Mouse (Mus musculus) layer of hippocampus, postnatal 10 days (tissue): ENCODE data around the gene Inhbc. TPM values are rescaled to one million over a fixed set of nuclear protein-coding genes. Genes with fewer than 3 reads are reported as not detected.

Experiments used
- DNase-seq, 2 experiments: peaks; one replicate each; pipeline ENCODE4 v3.0.0; 2021; ENCODE audit warnings: low spot score in 2 of 2
- total RNA-seq, 2 experiments: library from RNA; stranded (reverse); gene quantifications; 2 replicates each; pipeline ENCODE4 v1.2.3; 2021

Inhbc gene
- total RNA-seq, 2 experiments from 2014 or later, result not detected

DNA sequence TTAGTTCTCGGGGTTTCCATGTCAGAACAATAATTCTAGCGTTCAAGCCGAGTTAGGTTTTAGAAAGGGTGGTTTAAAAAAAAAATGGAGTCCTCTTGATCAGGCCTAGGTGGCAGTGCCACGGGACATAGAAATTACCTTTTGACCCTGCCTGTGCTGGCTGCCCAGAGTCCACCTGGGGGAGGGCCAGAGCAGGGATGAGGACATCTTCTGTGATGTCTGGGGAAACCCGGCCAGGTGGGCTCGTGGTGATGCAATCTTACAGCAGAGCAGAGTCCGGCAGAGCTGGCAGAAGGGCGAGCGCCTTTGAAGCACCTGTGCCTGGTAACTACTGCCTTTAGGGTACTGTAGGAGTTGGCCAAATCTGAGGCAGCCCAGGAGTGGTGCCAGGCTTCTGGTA, 18.0 kb downstream of the Inhbc start:
- peak in 1 of 2 experiments; percentile 10 for DNase-seq

DNA sequence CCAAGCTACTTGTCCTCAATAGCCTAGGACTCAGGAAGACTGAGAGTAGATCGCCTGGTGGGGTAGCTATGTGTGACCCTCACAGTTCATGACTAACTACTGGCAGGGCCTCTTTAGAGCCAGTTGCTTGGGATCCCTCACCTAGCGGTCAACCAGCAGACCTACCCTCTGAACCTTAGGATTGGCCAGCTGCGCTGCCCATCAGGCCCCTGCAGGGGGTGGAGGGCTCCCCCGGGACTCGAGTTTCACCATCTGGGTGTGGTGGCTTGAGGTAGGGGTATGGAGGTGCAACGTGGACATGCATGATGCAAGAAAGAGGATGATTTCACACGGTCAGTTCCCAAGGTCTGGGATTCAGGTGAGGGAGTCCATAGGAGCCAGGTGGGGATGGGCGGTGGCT, 18.5 kb downstream of the Inhbc start:
- no peak for DNase-seq

DNA sequence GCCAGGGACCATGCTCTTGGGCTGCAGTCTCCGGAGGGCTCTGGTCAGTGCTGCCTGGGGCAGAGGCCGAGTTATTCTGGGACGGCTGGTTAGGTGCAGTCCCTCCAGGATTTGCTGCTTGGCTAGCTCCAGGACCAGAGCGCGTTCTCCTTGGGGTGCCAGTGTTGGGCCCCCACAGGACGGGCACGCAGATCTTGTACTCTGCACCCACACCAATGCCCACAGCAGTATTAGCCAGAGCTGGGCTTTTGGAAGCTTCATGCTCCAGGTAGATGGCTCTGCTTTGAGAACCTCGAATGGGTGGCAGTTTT, 19.0 kb downstream of the Inhbc start:
- no peak for DNase-seq

DNA sequence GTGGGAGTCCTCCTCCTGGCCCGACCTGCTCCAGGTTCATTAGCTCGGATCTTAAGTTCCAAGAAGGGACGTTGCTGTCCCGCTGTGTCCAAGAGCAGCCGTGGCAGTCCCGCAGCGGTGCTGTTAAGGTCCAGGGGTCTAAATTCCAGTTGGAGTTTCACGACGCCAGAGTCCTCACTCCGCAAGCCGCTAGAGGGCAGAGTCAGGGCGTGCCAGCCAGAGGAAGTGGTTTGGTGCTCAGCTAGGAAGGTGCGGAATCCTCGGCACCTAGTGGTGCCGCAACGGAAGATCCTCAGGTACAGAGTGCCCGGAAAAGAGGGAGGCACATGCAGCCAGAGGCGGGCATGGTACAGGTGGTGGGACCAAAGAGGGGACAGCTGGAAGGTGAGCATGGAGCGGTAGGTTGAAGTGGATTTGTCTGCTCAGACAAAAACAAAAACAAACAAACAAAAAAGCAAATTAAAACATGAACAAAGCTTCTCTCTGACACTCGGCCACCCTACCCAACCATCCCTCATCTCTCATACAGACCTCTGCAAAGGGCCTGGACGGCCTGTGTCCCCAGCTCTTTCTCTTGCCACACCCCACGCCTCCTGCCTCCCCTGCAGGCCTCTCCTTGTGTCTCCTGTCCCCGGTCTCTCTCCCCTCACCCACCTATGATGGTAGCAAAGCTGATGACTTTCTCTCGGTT, 19.5 kb downstream of the Inhbc start:
- peak; percentile 70 to 78 for DNase-seq

DNA sequence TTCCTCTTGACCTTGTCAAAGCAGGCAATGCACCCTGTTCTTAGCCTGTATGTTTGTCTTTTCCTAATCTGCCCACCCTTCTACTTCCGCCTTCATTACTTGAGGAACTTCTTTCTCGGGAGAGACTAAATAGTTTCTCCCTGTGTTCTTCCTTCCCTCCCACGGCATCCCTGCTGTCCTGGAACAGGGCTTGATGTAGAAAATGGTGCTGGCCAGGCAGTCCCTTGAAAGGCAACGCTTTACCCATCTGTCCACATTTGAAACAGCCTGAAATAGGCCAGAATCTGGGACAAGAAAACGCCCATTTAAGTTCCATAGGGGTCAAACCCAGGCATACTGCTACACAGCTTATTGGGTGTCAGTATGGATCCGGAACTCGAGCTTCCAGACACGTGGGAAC, 20.4 kb downstream of the Inhbc start:
- DNase-seq, result no peak

DNA sequence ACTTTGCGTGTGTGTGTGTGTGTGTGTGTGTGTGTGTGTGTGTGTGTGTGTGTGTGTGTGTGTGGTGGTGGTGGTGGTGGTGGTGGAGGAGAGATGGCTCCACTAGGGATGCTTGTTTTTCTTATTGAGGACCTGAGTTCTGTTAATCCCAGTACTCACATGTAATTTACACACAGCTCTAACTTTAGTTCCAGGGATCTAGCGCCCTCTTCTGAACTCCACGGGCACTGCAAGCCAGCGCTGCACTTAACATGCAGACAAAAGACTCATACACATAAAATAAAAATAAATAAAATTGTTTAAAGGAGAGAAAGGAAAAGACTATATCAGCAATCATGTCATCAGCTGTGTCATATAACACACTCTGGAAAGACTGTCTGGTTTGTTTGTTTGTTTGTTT, 21.3 kb downstream of the Inhbc start:
- no peak for DNase-seq

DNA sequence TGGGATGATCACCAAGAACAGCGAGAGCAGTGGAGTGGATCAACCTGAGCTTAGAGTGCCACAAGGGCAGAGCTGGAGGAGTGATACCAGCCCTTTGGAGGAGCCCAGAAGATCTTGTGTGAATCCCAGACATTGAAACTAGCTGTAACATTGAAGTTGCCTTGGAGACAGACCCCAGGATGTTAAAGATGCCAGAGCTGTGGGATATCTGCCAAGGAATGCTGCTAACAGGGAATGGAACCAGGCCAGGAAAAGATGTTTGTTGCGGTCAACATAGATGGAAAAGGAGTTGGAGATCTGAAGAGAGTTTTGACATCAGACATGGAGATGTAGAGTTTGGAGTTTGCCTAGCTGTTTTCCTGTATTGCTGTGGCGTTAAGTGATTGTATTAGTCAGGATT, 24.1 kb downstream of the Inhbc start:
- DNase-seq, result no peak

DNA sequence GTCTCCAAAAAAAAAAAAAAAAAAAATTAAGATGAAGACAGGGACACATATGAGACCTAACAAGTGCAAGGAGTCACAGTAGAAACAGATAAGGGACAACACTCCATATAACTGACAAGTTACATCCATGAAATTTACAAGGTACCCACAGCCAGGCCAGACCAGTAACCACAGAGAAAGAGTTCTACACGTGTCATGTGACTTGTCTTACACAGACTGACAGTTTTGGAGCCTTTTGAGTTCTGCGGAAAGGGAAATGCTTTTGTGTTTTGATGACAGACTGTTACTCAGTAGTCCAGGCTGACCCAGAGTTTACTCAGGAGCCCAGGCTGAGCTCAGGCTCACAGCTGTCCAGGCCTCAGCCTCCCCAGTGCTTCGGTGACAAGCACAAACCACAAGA, 27.2 kb downstream of the Inhbc start:
- DNase-seq, result no peak

DNA sequence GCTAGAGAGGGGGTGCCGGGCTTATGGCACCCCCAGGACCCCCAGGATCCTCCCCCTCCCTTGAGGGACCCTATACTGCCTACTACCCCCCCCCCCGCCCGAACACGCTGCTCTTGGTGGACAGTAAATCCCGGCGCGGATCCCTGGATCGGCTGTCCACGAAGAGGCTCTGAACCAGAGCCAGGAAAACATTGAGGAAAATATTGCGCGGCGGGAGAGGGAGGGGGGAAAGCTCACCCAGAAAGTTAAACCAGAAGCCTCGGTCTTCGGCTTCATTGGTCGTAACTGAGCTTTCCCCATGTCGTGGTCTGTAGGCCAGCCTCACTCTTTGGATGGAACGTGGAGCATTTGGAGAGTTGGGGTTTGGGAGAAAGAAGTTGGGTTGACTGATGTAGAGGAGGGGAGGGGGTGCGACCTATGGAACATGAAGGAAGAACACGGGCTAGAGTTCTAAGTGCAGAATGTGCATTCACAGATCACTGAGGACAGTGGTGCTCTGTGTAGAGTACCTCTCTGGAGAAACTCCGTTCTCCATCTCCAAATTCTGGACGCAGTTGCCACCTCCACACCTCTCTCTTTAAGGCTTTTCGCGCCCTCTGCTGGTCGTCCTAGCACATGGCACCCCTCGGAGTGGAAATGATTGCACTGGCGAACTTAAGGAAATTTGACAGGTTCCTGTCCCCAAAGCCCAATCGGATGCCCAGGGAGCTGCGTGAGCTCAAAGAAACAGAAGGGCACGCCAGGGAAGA, 28.2 kb downstream of the Inhbc start, which contains the start of gene Gli1:
TSS of gene Gli1 (minus strand) at position 84 of the 749 bp plus-strand sequence.
- peak; percentile 83 to 84 for DNase-seq

DNA sequence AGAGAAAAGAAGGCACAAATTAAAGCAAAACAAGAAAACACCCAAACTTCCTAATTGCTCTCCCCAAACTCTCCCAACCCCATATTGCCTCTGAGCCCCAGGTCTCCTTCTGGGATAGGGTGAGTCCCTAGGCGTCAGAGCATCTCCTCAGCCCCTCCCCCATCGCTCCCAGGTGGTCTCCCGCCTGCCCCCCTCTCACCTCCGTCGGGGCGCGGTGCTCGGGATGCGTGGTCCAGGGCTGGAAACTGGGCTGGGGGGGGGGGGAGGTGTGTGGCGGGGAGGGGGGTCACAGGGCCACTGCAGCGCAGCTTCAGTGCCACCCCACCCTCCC, 28.9 kb downstream of the Inhbc start:
- DNase-seq, result peak in 1 of 2 experiments; percentile 16

DNA sequence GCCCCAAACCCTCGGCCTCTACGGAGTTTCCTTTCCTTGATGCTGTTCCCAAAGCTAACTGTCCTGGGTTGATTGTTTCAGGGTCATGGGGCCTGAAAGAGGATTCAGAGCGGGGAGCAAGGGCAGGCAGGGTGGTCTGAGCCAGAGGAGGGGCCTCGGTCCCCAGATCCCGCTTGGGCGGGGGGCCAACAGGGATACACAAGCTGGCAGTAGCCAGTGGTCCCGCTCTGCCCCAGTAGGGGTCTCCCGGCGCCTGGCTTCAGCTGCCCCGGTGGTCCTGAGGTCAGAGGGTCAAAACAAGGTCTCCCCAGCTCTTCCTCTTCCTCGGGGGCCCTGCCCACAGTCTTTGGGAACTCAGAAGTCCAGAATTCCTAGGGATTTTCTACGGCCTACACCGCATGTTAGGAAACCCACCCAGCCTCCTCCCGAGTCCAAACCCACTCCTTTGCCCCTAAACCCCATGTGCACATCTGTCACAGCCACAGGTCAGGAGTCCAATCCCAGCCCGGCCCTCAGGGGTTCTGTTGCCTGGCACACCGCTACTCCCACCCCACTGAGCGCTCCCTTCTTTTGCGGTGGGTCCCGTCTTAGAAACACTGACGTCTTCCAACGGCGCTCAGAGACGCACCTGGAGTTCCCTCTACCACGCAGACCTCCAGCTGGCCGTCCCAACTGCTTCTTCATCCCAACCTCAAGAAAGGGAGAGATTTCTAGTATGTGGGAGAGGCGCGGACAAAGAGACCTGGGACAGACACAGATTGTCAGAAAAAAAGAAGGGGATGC, 29.5 kb downstream of the Inhbc start:
- peak in 1 of 2 experiments; percentile 30 for DNase-seq

DNA sequence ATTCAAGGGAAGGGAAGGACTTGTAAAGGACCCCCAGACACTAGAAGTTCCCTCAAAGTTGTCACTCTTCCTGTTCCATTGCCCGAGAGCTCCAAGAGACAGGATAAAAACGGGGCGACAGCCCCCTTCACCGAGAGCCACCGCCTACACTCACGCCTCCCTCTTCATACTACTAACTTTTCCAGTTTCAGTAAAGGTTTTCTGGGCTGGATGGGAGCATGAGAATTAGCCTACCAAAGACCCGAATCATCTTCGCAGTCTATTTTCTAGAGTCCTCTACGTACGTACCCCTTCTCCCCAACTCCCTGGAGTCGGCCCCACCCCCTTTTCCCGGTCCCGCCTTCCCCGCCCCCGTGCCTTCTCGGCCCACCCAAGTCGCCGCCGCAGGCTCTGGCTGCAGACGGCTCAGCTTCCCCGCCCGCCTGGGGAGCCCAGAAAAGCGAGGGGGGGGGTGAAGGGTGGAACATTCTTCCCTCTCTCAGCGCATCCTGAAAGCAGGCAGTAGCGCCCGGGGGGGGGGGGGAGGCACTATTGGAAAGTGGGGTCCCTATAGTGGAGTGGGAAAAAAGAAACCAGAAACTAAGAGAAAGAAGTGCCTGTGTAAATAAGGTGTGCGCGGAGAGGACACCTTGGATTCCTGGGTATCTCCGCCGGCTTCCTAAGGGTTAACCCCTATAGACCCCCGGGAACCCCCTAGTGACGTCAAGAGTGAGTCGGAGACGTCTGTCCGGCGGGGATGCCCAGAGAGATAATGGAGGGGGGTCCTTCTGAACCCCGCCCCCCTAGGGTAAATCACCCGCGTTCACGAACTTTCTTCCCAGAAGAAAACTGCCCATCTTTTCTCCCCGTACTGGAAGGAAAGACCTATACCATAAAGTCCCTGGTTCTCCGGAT, 30.3 kb downstream of the Inhbc start:
- DNase-seq, result peak in 1 of 2 experiments; percentile 42

DNA sequence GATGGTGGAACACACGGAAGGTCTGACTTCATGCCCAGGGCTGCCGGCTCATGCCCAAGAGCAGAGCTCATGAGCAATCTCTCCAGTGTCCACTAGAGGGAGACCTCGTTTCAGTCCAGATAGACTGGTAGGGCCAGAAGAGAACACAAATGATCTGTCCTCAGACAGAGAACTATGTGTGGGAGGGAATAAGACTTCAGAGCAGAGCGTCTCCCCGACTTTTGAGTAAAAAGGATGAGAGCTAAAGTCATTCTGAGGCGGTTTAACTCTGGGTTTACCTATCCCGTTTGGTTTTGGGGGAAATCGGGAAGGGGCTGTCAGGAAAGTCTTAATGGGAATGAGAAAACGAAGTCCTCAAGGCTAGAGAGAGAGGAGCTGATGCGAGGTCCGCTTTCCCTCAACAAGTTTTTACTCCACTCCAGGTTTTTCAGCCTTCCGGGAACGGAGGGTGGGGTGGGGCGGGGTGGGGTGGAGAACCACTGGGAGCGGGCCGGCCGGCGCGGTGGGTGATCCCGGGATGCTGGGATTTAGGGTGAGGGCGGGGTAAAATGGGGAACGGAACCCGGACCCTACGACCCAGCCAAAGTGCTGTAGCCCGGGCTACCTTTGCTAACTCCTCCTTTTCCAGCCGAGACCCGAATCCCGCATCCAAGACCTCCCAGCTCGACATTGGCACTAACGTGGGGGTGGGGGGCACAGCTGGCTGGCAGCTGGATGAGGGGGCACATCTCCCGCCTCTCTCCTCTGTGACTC, 31.1 kb downstream of the Inhbc start:
- peak; percentile 90 to 91 for DNase-seq

DNA sequence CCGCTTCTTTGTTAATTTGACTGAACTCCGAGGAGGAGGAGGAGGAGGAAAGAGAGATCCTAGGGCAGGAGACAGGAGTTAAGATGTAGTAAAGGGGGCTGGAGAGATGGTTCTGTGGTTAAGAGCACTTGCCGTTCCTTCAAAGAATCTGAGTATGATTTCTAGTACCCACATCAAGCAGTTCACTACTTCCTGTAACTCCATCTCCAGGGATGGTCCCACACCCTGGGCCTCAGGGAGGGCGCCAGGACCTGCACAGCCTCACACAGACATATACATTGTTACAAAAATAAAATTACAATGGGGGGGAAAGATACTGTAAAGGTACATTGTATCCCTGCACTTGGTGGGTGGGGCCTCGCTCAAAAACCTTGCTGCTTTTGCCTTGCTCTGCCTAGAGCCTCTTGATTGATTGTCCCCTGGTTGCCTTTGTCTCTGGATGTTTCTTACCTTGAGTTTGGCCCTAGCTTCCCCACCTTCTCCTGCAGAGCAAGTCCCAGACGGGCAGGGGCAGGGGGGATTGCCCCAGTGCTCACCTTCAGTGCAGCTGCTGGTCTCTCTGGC, 32.6 kb downstream of the Inhbc start:
- no peak for DNase-seq

DNA sequence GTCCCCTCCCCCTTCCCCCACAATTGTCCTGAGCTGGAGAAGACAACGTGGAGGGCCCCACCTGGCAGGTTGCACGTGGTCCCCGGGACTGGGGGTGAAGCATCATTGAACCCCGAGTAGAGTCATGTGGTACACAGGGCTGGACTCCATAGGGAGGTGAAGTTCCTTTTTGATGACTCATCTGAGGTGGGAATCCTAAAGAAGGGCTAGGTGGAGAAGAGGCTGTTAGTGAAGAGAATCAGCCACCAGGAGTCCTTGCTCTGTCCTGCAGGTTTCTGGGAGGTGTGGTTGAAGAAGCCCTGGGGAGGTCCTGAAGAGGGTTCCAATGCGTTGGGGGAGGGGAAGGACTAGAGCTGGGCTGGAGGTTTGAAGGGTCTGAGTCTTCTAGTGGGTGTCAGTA, 33.3 kb downstream of the Inhbc start:
- no peak for DNase-seq

DNA sequence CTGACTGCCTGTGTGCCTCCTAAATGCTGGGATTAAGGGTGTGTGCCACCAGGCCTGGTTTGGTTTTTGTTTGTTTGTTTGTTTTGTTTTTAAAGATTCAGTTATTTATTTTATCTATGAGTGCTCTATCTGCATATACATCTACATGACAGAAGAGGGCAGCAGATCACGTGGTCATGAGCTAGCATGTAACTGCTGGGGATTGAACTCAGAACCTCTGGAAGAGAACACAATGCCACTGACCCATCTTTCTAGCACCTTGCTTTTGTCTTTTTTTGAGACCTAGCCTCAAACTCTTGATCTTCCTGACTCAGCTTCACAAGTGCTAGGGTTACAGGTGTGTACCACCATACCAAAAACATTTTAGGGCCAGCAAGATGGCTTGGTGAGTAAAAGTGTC, 35.0 kb downstream of the Inhbc start:
- DNase-seq, result no peak

DNA sequence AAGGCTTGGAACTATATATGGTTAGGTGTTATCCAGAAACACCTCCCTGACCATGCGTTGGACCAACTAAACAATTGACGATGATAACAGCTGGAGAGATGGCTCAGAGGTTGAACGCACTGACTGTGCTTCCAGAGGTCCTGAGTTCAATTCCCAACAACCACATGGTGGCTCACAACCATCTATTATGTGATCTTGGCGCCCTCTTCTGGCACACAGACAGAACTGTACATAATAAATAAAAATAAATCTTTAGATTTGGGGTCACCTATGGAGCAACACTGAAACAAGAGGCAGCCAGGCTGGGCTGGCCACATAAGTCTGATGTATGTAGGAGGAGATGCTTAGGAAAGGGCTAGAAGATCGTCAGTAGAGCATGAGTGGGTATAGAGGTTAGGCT, 37.1 kb downstream of the Inhbc start:
- no peak for DNase-seq

DNA sequence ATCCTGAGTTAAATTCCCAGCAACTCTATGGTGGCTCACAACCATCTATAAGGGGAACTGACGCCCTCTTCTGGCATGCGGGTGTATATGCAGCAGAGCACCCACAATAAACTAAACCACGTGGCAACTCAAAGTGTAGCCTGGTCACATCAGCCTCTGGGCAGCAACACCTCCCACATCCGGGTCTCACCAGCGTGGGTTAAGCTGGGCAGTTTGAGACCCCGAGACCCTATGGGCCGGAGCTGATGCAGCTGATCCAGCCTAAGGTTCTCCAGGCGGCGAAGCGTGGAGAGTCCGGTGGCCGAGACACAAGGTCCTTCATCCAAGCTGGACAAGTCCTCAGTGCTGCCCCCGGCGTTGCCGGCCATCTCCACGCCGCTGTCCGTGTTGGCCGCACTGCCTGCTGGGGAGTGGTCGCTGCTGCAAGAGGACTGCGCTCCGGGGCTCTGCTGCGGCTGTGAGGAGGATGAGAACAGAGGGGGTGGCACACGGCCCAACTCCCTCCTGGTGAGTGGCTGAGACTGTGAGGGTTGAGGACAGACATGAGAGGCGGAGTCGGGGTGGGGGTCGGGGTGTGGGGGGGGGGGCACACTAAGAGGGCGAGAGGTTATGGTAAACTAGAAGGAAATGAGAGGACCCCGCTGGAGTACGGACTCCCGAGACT, 37.9 kb downstream of the Inhbc start:
- peak in 1 of 2 experiments; percentile 23 for DNase-seq

DNA sequence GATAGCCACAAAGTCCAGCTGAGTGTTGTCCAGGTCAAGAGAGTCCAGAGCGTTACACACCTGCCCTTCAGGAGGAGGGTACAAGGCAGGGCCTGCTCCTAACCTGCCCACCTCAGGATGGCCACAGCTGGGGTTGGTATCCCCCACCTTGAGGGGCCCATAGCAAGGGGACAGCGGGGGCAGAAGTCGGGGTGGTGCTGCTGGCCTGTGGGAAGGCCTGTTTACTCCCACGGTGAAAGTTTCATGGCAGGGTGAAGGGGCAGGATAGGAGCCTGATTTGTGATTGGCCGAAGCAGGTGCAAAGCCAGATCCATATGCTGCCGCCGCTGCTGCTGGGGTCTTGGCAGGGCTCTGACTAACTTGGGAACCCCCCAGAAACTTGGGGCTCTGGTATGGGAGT, 40.0 kb downstream of the Inhbc start:
- DNase-seq, result no peak
